Mouse (Mus musculus): ENCODE results near the gene Bcas3. TPM values are rescaled to one million over a fixed set of nuclear protein-coding genes. Genes with fewer than 3 reads are reported as not detected.
A peak's percentile ranks its signal among the peaks of the same experiment; 100 is the strongest.

Bcas3 gene
- polyA plus RNA-seq, 1 experiment from 2014 or later: 31.5 TPM

DNA sequence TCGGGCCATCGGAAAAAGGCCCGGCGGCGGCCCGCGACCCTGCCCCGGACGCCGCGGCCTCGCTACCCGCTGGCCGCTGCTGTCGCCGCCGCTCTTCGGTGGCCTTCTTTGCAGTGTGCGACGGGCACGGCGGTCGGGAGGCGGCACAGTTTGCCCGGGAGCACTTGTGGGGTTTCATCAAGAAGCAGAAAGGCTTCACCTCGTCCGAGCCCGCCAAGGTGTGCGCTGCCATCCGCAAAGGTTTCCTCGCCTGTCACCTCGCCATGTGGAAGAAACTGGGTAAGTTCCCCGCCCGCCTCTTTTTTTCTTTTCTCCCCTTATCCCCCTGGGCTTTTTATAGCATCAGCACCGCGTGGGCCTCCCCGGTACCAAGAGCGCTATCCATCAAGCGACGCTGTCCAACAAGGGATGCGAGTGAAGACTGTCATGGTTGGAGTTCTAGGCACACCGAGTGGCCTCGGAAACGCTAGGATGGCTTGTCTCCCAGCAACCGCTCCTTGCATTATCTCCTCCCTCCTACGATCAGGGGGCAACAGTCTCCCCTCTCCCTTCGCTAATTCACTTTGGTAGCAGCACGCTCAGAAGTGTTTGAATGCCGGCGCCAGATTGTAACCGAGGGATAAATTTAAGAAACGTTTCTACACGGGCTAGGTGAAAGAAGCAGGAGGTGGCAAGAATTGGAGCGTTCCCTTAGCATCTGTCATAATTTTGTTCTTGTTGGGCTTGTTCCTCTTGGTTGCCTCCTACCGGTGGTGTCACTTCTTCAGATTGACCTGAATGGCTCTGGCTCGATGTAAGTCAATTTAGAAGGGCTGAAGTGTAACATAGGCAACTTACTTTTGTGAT, 41.1 kb upstream of the Bcas3 start:
- ATAC-seq (replicated peaks; ENCODE audit: low FRiP score, low read depth) (no peak; the same call in 1 of the 2 replicates), DNase-seq (ENCODE audit: low spot score) (peak; percentile 71)
- TF ChIP-seq CTCF (IDR thresholded peaks at IDR 0.05; ENCODE audit: low read depth): peak; percentile 57
- H3K9ac ChIP-seq (ENCODE audit: low read depth, low read length): peak overlapping the region; percentile 98
- peaks cover 8% of the 10 kb centered on the region; the same call in 1 of the 2 replicates for H3K4me1 ChIP-seq (replicated peaks; ENCODE audit: insufficient read depth, low read length)
- H3K4me3 ChIP-seq (replicated peaks; ENCODE audit: low read depth, low read length): peak overlapping the region; percentile 99
- WGBS: under 1% methylated on average over 55 of the region's 56 CpGs
- H3K36me3 ChIP-seq (ENCODE audit: insufficient read depth, low read length): no peaks in the 10 kb centered on the region
- H3K4me2 ChIP-seq (ENCODE audit: low read length): peak overlapping the region; percentile 86
- no peaks in the 10 kb centered on the region for H3K9me3 ChIP-seq (replicated peaks; ENCODE audit: low read length)
- H3K27me3 ChIP-seq (ENCODE audit: insufficient read depth, low read length): no peaks in the 10 kb centered on the region
- peak overlapping the region; percentile 94 for H3K27ac ChIP-seq

DNA sequence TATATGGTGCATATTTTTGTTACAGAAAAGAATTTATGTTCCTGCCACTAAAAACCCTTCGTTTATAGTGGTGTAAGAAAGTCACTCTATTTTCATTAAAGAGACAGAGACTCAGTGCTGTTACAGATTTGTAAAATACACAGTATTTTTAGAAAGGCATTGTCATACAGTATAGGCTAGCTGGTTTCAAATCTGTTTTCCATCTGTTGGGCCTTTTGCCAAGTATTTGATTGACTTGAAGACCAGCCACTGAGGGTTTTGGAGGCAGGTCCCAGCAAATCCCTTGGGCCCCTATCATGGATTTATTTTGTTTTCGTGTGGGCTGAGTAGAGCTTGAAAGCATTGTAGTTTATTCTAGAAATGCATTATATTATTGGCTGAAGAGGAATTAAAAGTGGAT, 40.1 kb upstream of the Bcas3 start:
- H3K27me3 ChIP-seq (ENCODE audit: insufficient read depth, low read length): no peaks in the 10 kb centered on the region
- H3K4me2 ChIP-seq (ENCODE audit: low read length): peak overlapping the region; percentile 86
- H3K4me3 ChIP-seq (replicated peaks; ENCODE audit: low read depth, low read length): peak overlapping the region; percentile 99
- peak; percentile 91 for DNase-seq (ENCODE audit: low spot score)
- no peak for TF ChIP-seq CTCF (IDR thresholded peaks at IDR 0.05; ENCODE audit: low read depth)
- H3K9ac ChIP-seq (ENCODE audit: low read depth, low read length): no peak overlapping the region
- H3K4me1 ChIP-seq (replicated peaks; ENCODE audit: insufficient read depth, low read length): peaks cover 8% of the 10 kb centered on the region; the same call in 1 of the 2 replicates
- H3K9me3 ChIP-seq (replicated peaks; ENCODE audit: low read length): no peaks in the 10 kb centered on the region
- 9% methylated on average over 2 of the region's 2 CpGs for WGBS
- H3K27ac ChIP-seq: no peak overlapping the region
- H3K36me3 ChIP-seq (ENCODE audit: insufficient read depth, low read length): no peaks in the 10 kb centered on the region
- no peak for ATAC-seq (replicated peaks; ENCODE audit: low FRiP score, low read depth)

DNA sequence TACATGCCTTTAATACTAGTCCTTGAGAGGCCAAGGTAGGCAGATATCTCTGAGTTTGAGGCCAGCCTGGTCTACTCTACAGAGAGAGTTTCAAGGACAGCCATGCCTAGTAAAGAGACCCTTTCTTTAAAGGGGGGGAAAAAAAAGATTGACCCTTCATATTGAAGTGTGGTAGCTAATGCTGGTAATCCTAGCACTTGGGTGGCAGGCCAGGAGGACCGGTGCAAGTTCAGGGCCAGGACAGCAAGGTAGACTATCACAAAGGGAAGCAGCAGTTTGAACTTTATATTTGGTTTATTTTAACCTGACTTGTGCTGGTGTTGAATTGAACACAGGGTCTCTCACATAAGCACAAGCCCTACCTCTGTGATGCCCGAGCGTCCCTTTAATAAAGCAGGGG, 39.6 kb upstream of the Bcas3 start:
- WGBS: 80% methylated on average over 3 of the region's 3 CpGs
- Histone ChIP-seq H3K4me2 (ENCODE audit: low read length) (peak overlapping the region; percentile 86), H3K27ac (no peak overlapping the region), H3K36me3 (ENCODE audit: insufficient read depth, low read length) (no peaks in the 10 kb centered on the region), H3K9ac (ENCODE audit: low read depth, low read length) (0 out of 2 replicates have a peak overlapping the region, but pooled peaks have one; percentile 35), H3K27me3 (ENCODE audit: insufficient read depth, low read length) (no peaks in the 10 kb centered on the region), H3K4me1 (replicated peaks; ENCODE audit: insufficient read depth, low read length) (peaks cover 8% of the 10 kb centered on the region; the same call in 1 of the 2 replicates), H3K9me3 (replicated peaks; ENCODE audit: low read length) (no peaks in the 10 kb centered on the region), H3K4me3 (replicated peaks; ENCODE audit: low read depth, low read length) (peak overlapping the region; percentile 99)
- ATAC-seq (replicated peaks; ENCODE audit: low FRiP score, low read depth) (no peak), DNase-seq (ENCODE audit: low spot score) (no peak)
- TF ChIP-seq CTCF (IDR thresholded peaks at IDR 0.05; ENCODE audit: low read depth): no peak

DNA sequence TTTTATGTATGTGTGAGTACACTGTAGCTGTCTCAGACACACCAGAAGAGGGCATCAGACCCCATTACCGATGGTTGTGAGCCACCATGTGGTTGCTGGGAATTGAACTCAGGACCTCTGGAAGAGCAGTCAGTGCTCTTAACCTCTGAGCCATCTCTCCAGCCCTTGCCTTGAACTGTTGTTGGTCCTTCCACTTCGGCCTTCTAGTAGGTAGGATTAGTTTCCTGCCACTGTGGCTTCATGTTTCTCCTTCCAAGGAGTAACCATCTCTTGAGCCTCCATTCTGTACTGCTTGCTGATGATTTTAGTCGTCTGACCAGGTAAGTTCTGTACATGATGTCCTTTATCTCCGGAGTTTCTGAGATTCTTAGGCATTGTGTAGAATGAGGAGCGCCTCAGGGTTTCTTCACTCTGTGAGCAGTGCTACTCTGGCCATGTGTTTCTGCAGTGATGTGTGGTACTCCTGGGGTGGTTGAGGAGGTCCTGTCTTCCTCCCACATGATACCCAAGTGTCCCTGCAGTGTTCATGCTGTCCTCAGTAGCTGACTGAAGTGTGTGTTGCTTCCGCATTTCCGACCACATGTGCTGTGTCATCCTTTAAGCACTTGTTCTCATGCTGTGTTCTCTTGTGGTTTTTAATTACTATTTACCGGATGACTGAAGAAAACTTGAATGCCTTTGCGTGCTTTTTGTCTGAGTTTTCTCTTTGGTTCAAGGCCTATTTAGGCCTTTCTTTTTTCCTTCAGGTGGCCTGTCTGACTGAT, 29.2 kb upstream of the Bcas3 start:
- no peak for DNase-seq (ENCODE audit: low spot score)
- 88% methylated on average over 9 of the region's 9 CpGs for WGBS
- no peak overlapping the region for H3K4me3 ChIP-seq (replicated peaks; ENCODE audit: low read depth, low read length)
- no peak for ATAC-seq (replicated peaks; ENCODE audit: low FRiP score, low read depth)
- no peaks in the 10 kb centered on the region for H3K27me3 ChIP-seq (ENCODE audit: insufficient read depth, low read length)
- no peaks in the 10 kb centered on the region for H3K36me3 ChIP-seq (ENCODE audit: insufficient read depth, low read length)
- H3K4me2 ChIP-seq (ENCODE audit: low read length): no peak overlapping the region
- TF ChIP-seq CTCF (IDR thresholded peaks at IDR 0.05; ENCODE audit: low read depth): no peak
- H3K9ac ChIP-seq (ENCODE audit: low read depth, low read length): no peak overlapping the region
- no peaks in the 10 kb centered on the region for H3K4me1 ChIP-seq (replicated peaks; ENCODE audit: insufficient read depth, low read length)
- no peak overlapping the region for H3K27ac ChIP-seq
- H3K9me3 ChIP-seq (replicated peaks; ENCODE audit: low read length): no peaks in the 10 kb centered on the region

DNA sequence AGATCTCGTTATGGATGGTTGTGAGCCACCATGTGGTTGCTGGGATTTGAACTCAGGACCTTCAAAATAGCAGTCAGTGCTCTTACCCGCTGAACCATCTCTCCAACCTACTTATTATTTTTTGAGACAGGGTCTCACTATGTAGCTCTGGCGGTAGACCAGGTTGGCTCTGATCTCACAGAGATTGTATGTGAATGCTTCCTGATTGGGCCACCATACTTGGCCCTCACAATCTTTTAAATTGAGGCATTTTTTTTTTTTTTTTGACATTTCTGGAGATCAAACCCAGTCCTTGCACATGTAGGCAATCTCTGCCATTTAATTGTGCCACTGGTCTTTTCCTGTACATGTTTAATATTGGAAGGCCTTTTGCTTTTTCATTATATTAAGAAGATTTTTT, 24.2 kb upstream of the Bcas3 start:
- no peaks in the 10 kb centered on the region for H3K9me3 ChIP-seq (replicated peaks; ENCODE audit: low read length)
- no peak for DNase-seq (ENCODE audit: low spot score)
- TF ChIP-seq CTCF (IDR thresholded peaks at IDR 0.05; ENCODE audit: low read depth): 0 out of 2 replicates have a peak, but pooled peaks have one; percentile 12
- H3K27ac ChIP-seq: no peak overlapping the region
- H3K4me1 ChIP-seq (replicated peaks; ENCODE audit: insufficient read depth, low read length): no peaks in the 10 kb centered on the region
- no peak overlapping the region for H3K4me3 ChIP-seq (replicated peaks; ENCODE audit: low read depth, low read length)
- no peak overlapping the region for H3K9ac ChIP-seq (ENCODE audit: low read depth, low read length)
- no peaks in the 10 kb centered on the region for H3K27me3 ChIP-seq (ENCODE audit: insufficient read depth, low read length)
- 92% methylated on average over 3 of the region's 3 CpGs for WGBS
- H3K4me2 ChIP-seq (ENCODE audit: low read length): no peak overlapping the region
- no peak for ATAC-seq (replicated peaks; ENCODE audit: low FRiP score, low read depth)
- H3K36me3 ChIP-seq (ENCODE audit: insufficient read depth, low read length): 0 out of 2 replicates have a peak, but pooled peaks cover 20% of the 10 kb centered on the region

DNA sequence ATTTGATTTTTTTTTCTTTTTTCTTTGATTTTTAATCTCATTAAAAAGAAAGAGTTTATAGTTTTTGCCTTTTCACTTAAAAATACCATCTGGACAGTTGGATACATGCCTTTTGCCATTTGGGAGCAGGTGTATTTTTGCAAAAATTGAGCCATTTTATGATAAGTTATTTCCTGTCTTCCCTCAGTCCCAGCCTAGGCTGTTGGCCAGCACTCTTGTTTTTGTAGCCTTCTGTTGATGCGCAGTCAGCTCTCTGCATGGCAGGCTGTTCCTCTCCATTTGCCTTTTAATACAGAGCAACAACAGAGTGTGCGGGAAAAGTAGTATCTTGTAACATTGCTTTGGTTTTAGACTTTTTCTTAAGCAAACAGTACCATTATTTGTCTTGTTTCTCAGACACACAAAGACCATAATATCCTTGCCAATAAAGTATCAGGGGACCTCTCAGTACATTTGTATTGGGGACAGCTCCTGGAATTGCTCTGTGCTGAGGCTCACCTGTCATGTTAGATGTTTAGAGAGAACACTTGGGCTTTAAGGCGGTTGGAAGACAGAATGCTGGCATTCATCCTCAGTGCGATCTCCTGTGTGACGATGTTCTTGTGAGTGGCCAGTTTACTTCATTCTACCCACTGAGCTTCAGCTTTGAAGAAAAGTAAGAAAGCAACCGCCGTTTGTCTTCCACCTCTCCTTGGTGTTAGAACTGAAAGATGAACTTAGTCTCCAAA, 23.6 kb upstream of the Bcas3 start:
- Histone ChIP-seq H3K4me1 (replicated peaks; ENCODE audit: insufficient read depth, low read length) (no peaks in the 10 kb centered on the region), H3K4me3 (replicated peaks; ENCODE audit: low read depth, low read length) (no peak overlapping the region), H3K9me3 (replicated peaks; ENCODE audit: low read length) (no peaks in the 10 kb centered on the region), H3K9ac (ENCODE audit: low read depth, low read length) (no peak overlapping the region), H3K36me3 (ENCODE audit: insufficient read depth, low read length) (0 out of 2 replicates have a peak, but pooled peaks cover 25% of the 10 kb centered on the region), H3K4me2 (ENCODE audit: low read length) (no peak overlapping the region), H3K27me3 (ENCODE audit: insufficient read depth, low read length) (no peaks in the 10 kb centered on the region), H3K27ac (no peak overlapping the region)
- DNase-seq (ENCODE audit: low spot score): peak; percentile 46
- ATAC-seq (replicated peaks; ENCODE audit: low FRiP score, low read depth): no peak
- no peak for TF ChIP-seq CTCF (IDR thresholded peaks at IDR 0.05; ENCODE audit: low read depth)
- 82% methylated on average over 7 of the region's 7 CpGs for WGBS
